Mouse (Mus musculus) embryo, embryonic 10 days (tissue): ENCODE results near the gene Spef1.
A peak's percentile ranks its signal among the peaks of the same experiment; 100 is the strongest.
"Not testable (repeated sequence)": the region's sequence is repeated elsewhere in the genome, so short reads cannot be mapped to it uniquely, and the experiment has no call there.

Source experiments
- DNase-seq: peaks from one replicate; pipeline ENCODE4 v3.0.0-alpha.2; 2015; ENCODE audit warnings: low spot score

Spef1 gene

DNA sequence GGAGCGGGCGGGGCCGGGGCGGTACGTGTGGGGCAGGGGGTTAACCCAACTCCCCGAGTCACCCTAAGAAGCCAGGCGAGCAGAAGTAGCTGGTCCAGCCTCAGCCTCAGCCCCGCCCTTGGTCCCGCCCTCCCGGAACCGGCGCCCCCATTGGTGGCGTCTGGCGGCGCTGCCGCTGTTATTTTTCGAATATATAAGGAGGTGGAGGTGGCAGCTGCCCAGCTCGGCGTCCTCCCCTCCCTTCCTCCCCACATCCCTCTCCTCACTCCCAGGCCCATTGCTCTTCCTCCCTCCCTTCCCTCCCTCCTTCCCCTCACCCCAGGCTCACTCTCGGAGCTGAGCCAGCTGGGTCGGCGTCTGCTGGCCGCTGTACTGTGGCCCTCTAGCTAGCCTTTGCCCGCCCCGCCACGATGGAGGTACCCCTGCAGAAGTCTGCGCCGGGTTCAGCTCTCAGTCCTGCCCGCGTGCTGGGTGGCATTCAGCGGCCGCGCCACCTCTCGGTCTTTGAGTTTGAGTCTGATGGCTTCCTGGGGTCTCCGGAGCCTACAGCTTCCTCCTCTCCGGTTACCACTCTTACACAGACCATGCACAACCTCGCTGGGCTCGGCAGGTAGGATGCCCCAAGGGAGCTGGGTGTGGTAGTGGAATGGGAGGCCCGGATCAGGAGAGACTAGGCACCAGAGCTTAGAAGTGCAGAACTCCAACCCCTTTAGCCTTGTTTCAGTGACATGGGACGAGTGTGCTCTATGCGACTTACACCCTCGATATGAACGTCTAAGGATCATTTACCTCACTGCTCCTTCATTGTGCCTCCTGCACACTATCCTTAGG, at the start of gene Spef1, which contains the start of gene Cdc25b:
TSS of gene Spef1 (minus strand) at position 512 of the 831 bp plus-strand sequence.
TSS of gene Cdc25b (plus strand) at position 179 of the 831 bp plus-strand sequence.
- DNase-seq = peak; percentile 83

DNA sequence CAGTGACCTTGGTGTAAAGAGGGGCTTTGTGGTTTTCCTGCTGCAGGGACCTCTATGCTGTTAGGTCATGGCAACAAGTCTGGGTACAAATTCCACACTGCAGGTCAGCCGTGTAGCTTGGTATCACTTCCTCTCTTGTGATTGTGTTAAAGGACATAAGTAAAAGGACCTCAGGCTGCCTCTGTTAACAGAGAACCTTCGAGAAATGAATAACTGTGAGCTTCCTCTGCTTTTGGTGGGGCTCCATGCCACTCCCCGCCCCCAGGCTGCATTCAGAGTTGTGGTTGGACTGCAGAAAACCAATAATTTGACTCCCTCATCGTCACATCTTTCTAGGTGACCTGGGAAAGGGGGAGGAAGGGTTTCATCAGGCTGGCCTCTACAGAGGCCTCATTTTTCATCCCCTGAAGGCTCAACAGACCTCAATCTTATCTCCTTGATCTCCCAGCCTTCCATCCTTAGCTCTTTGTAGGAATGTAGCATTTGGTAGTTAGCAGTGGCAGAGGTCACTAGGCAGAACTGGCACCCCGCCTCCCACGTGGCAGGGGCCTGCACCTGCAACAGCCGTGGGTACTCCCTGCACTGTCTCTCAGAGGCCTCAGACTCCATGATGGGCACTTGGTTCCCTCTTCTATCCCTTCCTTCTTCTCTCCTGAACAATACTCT, 48.0 kb upstream of the Spef1 start:
- no peak for DNase-seq

DNA sequence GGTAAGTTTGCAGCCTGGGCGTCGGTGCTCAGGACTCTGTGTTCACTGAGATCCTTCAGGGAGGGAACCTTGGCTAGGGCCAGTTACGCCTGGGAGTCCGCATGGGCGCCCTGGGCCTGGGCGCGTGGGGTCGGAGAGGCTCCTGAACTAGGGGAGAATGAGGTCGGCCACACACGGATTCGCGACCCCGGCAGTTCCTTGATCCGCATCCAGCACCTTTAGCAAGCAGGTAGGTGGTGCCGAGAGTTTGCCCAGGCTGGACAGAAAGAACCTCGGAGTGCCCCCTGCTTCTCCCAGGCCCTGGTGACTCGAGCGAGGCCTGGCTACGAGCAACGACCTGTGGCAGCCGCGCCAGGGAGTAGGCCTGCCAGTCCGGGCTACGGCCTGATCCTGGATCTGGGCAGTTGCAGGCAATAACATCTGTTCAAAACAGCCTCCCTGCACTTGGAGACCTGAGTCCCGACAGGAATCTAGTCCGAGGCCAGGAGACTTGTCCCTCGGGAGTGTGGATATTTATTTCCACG, 47.1 kb upstream of the Spef1 start:
- peak; percentile 22 for DNase-seq

DNA sequence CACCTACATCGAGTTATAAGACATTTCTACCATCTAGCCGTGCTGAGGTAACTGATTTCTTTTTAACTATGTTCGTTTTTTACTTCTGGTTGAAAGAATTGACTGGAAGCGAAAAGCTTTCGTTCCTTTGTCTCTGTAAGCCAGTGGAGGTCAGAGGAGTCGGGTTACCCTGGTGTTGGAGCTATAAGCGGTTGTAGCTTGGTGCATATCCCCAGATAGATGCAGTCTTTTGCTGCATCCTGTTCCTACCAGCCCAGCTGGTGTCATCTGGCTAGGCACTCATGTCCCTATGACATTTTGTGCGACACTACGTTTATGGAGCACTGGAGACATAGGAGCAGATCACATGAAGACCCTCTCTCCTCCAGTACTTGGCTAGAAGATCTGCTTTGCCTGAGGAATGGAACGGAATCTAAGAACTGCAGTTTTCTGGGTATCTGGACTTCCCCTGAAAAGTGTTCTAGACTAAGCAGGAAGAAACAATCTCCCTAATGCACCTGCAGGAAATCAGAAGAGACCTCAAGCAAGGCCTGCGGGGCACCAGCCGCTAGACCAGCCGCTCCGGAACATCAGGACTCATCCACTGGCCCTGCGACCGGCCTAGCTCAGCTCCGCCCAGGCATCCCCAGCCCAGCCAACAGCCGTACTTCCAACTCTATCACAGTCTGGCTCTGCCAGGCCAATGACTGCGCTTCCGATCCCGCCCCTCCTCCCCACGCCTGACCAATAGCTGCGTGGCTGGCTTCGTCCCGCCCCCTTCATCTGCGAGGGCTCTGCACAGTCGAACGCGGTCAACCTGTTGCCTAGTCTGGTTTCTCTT, 46.4 kb upstream of the Spef1 start, which contains the start of gene Mavs:
TSS of gene Mavs (plus strand) at position 757 of the 820 bp plus-strand sequence.
- DNase-seq = peak; percentile 97

DNA sequence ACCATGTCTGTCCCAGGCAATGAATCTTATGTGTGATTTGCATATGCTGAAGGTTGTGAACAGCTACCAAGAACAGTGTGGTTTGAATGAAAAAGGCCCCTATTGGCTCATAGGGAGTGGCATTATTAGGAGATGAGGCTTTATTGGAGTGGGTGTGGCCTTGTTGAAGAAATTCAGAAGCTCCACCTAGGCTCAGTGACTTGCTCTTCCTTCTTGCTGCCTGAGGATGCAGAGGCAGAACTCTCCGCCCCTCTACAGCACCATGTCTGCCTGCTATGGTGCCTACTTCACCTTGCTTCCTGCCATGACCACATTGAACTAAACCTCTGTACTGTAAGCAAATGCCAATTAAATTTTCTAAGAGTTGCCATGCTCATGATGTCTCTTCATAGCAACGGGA, 45.5 kb upstream of the Spef1 start:
- no peak for DNase-seq

DNA sequence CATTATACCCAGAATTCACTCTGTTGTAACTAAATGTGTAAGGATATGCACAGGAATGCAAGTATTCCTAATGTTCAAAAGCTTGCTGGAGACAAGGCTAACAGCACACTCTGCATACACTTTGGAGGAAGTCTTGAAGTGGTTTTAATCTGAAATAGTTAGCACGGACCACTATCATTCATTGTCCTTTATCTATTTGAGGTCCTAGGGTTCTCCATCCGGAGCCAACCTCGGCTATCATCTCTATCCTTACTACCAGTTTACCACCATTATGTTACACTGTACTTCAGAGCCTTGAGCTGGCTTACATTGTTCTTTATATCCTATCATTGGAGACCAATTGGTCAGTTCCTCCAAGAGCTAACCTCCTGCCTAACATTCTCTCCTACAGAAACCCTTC, 40.2 kb upstream of the Spef1 start:
- DNase-seq = no peak

DNA sequence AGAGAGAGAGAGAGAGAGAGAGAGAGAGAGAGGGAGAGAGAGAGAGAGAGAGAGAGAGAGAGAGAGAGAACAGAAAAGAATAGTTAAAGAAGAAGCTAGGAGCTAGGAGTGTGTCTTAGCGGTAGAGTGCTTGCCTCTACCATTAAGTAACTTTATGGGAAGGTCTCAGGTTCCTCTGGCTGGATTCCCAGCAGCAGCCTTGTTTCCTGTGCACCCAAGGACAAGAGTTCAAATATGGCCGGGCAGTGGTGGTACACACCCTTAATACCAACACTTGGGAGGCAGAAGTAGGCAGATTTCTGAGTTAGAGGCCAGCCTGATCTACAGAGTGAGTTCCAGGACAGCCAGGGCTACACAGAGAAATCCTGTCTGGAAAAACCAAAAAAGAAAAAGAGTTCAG, 39.6 kb upstream of the Spef1 start:
- not testable (repeated sequence) for DNase-seq

DNA sequence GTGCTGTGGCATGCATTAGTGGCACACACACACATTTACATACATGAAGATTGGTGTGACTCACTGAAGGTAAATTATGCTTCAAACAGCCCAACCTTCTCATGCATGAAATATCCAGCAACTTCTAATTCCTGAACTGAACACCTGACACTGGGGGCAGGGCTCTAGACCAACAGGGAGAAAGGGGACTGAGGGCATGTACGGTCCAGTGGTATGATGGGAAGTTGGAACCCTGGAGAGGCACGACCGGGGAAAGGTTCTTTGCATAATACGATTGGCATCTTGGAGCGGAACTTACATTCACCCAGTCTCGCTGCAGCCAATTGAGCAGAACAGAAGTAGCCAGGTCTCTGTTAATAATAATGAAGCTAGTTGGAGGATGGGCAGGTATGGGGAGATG, 38.1 kb upstream of the Spef1 start:
- DNase-seq = no peak

DNA sequence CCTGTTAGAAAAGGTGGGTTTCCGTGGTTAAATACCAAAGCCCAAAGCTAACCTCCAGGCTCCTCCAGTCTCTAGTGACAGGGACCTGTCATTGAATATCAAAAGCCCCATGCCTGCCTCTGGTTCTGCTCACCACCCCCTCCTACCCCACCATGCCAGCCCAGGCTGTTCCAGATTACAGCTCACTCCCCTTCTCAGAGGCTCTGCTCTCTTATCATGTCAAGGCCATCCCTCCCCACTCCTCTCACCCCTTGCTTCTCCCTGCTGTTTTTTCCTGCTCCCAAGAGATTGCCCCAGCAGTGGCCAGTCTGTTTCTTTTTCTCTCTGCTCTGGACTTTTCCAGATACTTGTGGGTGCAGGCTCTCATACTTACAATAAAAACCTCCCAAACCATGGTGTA, 36.5 kb upstream of the Spef1 start:
- no peak for DNase-seq

DNA sequence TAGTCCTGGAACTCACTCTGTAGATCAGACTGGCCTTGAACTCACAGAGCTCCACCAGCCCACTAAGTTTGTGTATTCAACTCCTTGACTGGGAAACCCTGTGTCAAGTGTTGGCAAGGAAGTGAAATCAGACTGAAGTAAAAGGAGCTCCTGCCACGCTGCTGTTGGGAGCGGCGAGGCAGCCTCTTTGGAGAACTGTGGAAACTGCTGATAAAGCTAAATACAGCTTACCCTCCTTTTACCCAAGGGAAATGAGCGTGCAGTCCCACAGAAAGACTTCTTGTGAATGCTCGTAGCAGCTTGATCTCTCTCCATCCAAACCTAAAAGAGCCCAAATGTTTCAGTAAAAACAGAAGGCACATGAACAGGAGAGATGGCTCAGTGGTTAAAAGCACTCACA, 35.5 kb upstream of the Spef1 start:
- no peak for DNase-seq

DNA sequence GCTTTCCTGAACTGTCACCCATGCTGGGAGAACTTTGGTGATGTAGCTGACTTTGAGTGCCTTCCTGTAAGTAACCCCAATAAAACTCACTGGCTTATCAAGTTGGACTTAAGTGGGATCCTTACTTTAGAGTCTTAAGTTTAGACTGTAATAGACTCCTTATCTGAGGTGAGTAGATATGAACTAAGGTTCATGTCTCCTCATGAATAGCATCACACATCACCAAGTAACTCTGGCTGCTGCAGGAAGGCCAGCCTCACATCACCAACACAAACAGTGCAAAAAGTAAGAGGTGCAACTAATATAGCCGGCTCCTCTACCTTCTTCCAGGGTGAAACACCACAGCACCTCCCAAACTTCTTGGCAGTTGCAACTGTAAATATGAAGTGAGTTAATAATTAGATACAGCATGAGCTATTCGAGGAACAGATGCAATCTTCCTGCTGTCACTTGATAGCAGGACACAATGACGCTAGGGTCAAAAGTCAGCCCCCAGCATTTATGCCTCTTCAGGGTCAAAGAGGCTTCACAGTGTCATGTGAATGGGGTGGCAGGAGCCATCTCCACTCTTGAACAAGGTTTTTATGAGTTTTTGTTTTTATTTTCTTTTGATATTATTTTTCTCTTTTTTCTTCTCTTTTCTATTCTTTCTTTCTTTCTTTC, 34.9 kb upstream of the Spef1 start:
- DNase-seq = no peak

DNA sequence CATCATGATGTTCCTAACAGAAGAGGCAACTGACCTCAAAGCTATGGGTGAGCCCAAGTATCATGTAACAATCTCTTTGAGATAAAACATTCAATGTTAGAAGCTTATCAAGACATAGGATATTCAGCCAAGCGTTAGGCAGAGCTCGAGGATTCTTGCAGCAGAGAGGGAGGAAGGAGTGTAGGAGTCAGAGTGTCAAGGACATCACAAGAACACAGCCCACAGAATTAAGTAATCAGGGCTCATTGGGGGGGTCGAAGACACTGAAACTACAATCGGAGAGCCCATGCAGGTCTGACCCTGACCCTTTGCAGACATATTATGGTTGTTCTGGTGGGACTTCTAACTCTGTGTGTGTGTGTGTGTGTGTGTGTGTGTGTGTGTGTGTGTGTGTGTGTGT, 32.9 kb upstream of the Spef1 start:
- DNase-seq = no peak

DNA sequence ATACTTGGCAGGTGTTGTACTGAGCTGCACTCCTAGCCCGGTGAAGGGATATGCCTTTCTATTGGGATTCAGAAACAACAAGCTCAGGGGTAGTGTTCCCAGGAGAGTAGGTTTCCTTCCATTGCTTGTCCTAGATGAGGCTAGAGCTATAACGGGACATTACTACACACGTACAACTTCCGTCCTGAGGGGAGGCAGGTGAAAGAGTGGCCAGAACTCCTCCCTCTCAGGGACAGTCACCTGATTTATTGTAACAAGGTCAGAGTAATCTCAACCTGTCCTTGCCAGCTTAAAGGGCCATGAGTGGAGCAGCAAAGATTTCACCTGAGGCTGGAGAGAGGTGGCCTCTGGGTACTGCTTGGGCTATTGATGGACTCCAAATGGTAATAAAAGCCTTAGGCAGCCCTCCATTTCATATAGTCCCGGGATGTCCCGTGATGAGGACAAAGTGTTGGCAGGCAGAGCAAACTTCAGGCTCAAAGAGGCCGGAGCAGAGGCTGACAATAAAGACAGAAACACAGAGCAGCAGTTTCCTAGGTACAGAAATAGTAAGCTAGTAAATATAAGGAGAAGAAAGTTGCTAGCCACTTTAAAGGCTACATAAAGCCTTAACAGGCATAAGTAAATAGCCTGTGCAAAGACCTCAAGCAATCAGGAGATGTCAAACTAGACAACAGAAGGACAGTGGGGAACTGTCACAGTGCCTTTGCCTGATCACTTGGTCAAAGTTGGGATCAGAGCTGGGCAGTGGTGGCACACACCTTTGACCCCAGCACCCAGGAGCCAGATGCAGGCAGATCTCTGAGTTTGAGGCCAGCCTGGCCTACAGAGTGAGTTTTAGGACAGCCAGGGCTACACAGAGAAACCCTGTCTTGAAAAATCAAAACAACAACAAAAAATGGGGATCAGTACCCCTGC, 29.1 kb upstream of the Spef1 start:
- no peak for DNase-seq

DNA sequence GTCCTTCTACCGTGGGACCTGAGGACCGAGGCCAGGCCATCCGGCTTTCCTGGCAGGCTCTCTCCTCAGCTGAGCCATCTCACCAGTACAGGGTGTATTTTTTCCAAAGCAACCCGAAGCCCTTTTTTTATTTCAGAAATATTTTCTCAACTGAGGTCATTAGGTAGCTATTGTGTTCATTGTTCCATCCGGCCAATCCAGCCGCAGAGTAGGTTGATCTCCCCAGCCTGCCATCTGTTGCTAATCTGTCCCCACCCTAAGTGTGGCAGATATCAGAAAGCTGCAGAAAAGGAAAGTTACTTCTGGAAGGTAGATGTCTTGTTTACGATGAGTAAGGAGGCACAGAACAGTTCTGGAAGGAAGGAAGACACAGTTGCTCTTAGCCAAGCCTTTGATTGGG, 26.7 kb upstream of the Spef1 start:
- DNase-seq = no peak

DNA sequence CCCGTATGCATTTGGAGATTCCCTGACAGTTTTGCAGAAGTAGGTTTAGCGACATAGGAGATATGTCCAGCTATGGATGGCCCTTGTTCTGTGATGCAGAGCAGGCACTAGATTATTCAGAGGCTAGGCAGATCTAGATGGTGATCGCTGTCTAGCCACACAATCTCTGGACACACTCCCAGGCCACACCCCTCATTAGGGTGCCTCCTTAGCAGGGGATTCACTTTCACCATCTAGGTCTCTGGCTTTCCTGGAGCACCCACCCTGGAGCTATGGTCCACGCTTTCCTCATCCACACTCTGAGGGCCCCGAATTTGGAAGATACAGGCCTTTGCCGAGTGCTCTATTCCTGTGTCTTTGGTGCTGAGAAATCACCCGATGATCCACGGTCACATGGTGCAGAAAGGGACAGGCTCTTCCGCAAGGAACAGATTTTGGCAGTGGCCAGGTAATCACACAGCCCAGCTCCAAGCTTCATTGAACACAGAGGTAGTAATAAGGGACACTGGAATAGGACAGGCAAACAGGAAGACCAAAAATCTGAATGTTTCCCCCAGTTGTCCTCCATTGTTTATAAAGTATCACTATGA, 24.0 kb upstream of the Spef1 start:
- no peak for DNase-seq

DNA sequence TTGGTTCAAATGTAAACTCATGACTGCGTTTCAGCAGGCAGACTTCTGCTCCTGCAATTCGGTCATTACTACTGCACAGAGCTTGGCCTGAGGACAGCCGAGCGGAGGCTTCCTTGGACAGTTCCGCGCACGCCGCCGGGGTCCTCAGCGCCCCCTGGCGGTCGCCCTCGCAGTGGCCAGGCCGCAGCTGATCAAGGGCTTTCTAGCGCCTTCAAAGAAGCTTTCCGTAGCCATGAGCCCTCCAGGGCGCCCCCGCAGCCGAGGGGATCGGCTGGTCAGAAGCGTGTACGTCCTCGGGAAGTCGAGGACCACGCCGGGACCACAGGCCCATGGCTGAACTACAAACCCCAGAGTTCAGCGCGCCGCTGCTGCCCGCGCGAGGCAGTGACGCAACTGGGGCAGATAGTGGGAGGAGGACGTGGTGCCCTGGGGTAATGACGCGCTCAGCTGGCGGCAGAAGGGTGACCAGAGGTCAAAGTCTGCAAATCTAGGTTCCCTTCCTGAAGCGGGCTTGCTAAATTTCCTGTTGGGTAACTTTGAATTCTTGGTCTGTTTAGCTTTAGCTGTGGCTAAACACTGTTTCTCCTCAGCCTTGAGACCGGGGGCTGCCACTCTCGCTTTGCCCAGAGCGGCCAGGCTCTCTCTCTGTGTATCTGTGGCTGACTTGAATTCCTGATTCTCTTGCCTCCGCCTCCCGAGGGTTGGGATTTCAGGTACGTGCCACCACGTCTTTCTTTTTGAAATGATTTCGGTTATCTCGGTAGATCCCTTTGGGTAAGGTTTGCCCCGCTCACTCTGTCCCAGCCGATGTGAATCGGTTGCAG, 23.1 kb upstream of the Spef1 start:
- peak; percentile 96 for DNase-seq

DNA sequence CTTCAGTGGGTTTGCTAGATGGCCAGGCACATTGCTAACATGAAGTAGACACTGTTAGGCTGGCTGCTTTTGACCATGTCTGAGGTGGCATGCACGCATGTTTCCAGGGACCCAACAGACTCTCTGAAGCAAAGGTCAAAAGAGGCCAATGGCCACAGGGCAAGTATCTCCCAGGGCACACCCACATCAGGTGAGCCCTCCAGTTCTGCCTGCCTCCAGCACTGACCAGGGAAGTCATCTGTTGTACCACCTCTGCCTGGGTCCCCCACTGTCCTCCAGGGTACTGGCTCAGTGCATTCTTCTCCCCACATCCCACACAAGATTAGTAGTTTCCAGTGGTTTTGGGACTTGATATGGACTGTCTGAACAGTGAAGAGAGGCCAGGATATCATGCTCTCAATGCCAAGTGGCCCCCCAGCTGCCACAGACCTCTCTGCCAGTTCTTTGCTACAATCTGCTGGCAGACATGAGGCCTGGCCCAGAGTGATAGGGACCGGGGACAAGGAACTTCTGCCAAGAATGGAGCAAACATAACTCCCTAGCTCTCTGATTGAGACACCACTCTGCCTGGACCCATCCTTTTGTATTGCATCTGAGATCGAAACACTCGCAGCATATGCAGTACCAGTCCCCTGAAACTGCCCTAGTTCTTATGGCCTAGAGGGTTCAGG, 22.2 kb upstream of the Spef1 start:
- no peak for DNase-seq

DNA sequence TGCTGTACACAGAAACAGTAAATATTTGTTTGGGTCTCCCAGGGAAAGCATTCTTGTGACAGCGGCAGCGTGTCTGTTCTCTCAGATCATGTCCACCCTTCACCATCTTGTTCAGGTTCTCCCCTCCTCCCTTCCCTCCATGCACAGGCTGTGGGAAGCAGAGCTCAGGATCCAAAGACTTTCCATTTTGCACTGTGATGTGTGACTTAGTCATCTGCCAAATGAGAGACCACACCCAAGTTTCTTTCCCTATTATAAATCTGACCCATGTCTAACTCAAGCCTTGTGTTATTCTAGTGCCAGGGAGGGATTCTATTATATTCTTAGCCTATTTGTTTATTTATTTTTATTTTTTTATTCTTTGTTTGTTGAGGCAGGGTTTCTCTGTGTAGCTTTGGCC, 21.3 kb upstream of the Spef1 start:
- no peak for DNase-seq

DNA sequence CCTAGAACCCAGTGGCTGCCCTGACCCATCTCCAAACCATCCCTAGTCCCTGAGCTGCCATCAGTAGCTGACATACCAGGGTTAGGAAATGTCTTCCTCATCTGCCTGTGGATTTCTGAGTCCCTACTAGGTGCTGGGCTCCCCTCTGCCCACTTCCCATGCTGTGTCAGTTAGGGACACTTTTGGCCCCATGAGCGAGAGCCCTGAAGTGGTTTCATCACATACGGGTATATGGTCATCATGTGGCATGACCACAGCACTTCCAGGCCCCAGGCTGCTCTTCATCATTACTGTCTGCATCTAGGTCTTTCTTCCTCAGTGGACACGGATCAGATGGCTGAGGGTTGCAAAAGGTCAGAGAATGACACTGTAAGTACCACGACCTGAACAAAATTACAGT, 19.7 kb upstream of the Spef1 start, which contains the start of gene Ap5s1:
TSS of gene Ap5s1 (plus strand) at position 301 of the 400 bp plus-strand sequence.
- DNase-seq = no peak
